Mouse (Mus musculus) embryonic facial prominence, embryonic 11.5 days (tissue): ENCODE measurements at regions not wholly inside any gene's neighbourhood (a gene's known extent, or its start where the extent isn't known, plus 50 kb on each side); places are given as distances from the start of the nearest gene placed in this dataset.
A peak's percentile ranks its signal among the peaks of the same experiment; 100 is the strongest.

Source experiments
- ATAC-seq: fragments of 200-750 bp; cut with Nextera tagmentation; replicated peaks from 2 replicates; pipeline ENCODE4 v1.8.0; 2017; ENCODE audit warnings: low read depth; ENCODE audit not compliant: insufficient number of reproducible peaks, low FRiP score, low TSS enrichment
- DNase-seq: peaks from one replicate; pipeline ENCODE4 v3.0.0-alpha.2; 2015; ENCODE audit warnings: low spot score
- H3K27ac ChIP-seq: fragments of 300-500 bp; sonication (generic); replicated peaks from 2 replicates; pipeline ENCODE4 v1.5.1; 2014; ENCODE audit warnings: mild to moderate bottlenecking, low read depth, low read length, control low read depth
- H3K27me3 ChIP-seq: fragments of 300-500 bp; sonication (generic); 2 replicates; pipeline ENCODE4 v1.6.1; 2014; ENCODE audit warnings: mild to moderate bottlenecking, low read length, moderate library complexity, mixed read lengths; ENCODE audit not compliant: control insufficient read depth, insufficient read depth
- H3K36me3 ChIP-seq: fragments of 300-500 bp; sonication (generic); replicated peaks from 2 replicates; pipeline ENCODE4 v1.6.1; 2014; ENCODE audit warnings: low read depth, mild to moderate bottlenecking, low read length, moderate library complexity, mixed read lengths; ENCODE audit not compliant: control insufficient read depth, insufficient read depth
- H3K4me1 ChIP-seq: fragments of 300-500 bp; sonication (generic); 2 replicates; pipeline ENCODE4 v1.6.1; 2014; ENCODE audit warnings: low read length, mixed read lengths; ENCODE audit not compliant: control insufficient read depth, insufficient read depth
- H3K4me2 ChIP-seq: fragments of 300-500 bp; sonication (generic); 2 replicates; pipeline ENCODE4 v1.6.1; 2014; ENCODE audit warnings: low read depth, mild to moderate bottlenecking, control low read depth, low read length, moderate library complexity
- H3K4me3 ChIP-seq: fragments of 300-500 bp; sonication (generic); 2 replicates; pipeline ENCODE4 v1.5.1; 2014; ENCODE audit warnings: low read depth, low read length, control low read depth
- H3K9ac ChIP-seq: fragments of 300-500 bp; sonication (generic); replicated peaks from 2 replicates; pipeline ENCODE4 v1.6.1; 2014; ENCODE audit warnings: mild to moderate bottlenecking, control low read depth, low read length
- H3K9me3 ChIP-seq: fragments of 300-500 bp; sonication (generic); replicated peaks from 2 replicates; pipeline ENCODE4 v1.6.1; 2016; ENCODE audit warnings: mild to moderate bottlenecking, low read length, inconsistent platforms, mixed read lengths; ENCODE audit not compliant: control insufficient read depth
- WGBS: fragments of 180-500 bp; shearing (Covaris S2); extraction: QIAGEN DNeasy Blood & Tissue Kit; methylation state at CpG from one replicate; pipeline ENCODE4 v1.1.7; 2014; 5-methylcytosine and 5-hydroxymethylcytosine counted together

GRCm38 (mm10) chr6:100159817-100160216 is 127.5 kb downstream of the Rybp start:
- ATAC-seq (no peak), DNase-seq (no peak)
- Histone ChIP-seq H3K9ac (no peak overlapping the region), H3K36me3 (no peaks in the 10 kb centered on the region), H3K27ac (no peak overlapping the region), H3K4me1 (peaks cover 15% of the 10 kb centered on the region), H3K9me3 (no peaks in the 10 kb centered on the region), H3K27me3 (no peaks in the 10 kb centered on the region), H3K4me2 (no peak overlapping the region), H3K4me3 (no peak overlapping the region)
- WGBS: 53% methylated on average over 4 of the region's 4 CpGs

GRCm38 (mm10) chr6:100159246-100159645 is 128.0 kb downstream of the Rybp start:
- H3K9ac ChIP-seq: no peak overlapping the region
- no peaks in the 10 kb centered on the region for H3K27me3 ChIP-seq
- no peaks in the 10 kb centered on the region for H3K36me3 ChIP-seq
- 6% methylated on average over 1 of the region's 1 CpGs for WGBS
- no peak overlapping the region for H3K4me2 ChIP-seq
- DNase-seq (peak; percentile 47), ATAC-seq (no peak)
- no peaks in the 10 kb centered on the region for H3K9me3 ChIP-seq
- peaks cover 15% of the 10 kb centered on the region for H3K4me1 ChIP-seq
- no peak overlapping the region for H3K4me3 ChIP-seq
- no peak overlapping the region; the same call in 1 of the 2 replicates for H3K27ac ChIP-seq

- Histone ChIP-seq H3K4me3 (no peak overlapping the region), H3K4me1 (peaks cover 2% of the 10 kb centered on the region; the same call in 1 of the 2 replicates), H3K9me3 (no peaks in the 10 kb centered on the region), H3K9ac (no peak overlapping the region), H3K27ac (no peak overlapping the region), H3K36me3 (no peaks in the 10 kb centered on the region), H3K27me3 (no peaks in the 10 kb centered on the region), H3K4me2 (no peak overlapping the region)
- ATAC-seq (no peak), DNase-seq (no peak)
- WGBS: 61% methylated on average over 7 of the region's 7 CpGs
Observed at GRCm38 (mm10) chr6:100157288-100157687, 130.0 kb downstream of the Rybp start.

GRCm38 (mm10) chr6:100156163-100156562 is 131.1 kb downstream of the Rybp start:
- H3K36me3 ChIP-seq: no peaks in the 10 kb centered on the region
- no peaks in the 10 kb centered on the region for H3K4me1 ChIP-seq
- DNase-seq: no peak
- no peaks in the 10 kb centered on the region for H3K9me3 ChIP-seq
- H3K4me3 ChIP-seq: no peak overlapping the region
- no peak overlapping the region for H3K27ac ChIP-seq
- 68% methylated on average over 4 of the region's 4 CpGs for WGBS
- no peak overlapping the region for H3K4me2 ChIP-seq
- no peak overlapping the region for H3K9ac ChIP-seq
- ATAC-seq: peak; percentile 68; the same call in 1 of the 2 replicates
- no peaks in the 10 kb centered on the region for H3K27me3 ChIP-seq

GRCm38 (mm10) chr6:100155676-100156075 is 131.6 kb downstream of the Rybp start:
- DNase-seq (no peak), ATAC-seq (no peak)
- H3K4me1 ChIP-seq: no peaks in the 10 kb centered on the region
- H3K4me3 ChIP-seq: no peak overlapping the region
- H3K27me3 ChIP-seq: no peaks in the 10 kb centered on the region
- H3K9me3 ChIP-seq: no peaks in the 10 kb centered on the region
- H3K9ac ChIP-seq: no peak overlapping the region
- 58% methylated on average over 20 of the region's 20 CpGs for WGBS
- no peak overlapping the region for H3K4me2 ChIP-seq
- no peak overlapping the region for H3K27ac ChIP-seq
- no peaks in the 10 kb centered on the region for H3K36me3 ChIP-seq

GRCm38 (mm10) chr6:100151447-100151846 is 135.8 kb downstream of the Rybp start:
- Histone ChIP-seq H3K9ac (no peak overlapping the region), H3K36me3 (no peaks in the 10 kb centered on the region), H3K4me2 (no peak overlapping the region), H3K27ac (no peak overlapping the region), H3K27me3 (no peaks in the 10 kb centered on the region), H3K9me3 (no peaks in the 10 kb centered on the region), H3K4me1 (peaks cover 2% of the 10 kb centered on the region; the same call in 1 of the 2 replicates), H3K4me3 (no peak overlapping the region)
- ATAC-seq (no peak), DNase-seq (no peak)
- 93% methylated on average over 1 of the region's 1 CpGs for WGBS

- Histone ChIP-seq H3K27me3 (no peaks in the 10 kb centered on the region), H3K4me1 (peaks cover 2% of the 10 kb centered on the region; the same call in 1 of the 2 replicates), H3K9me3 (no peaks in the 10 kb centered on the region), H3K9ac (no peak overlapping the region), H3K36me3 (no peaks in the 10 kb centered on the region), H3K4me2 (no peak overlapping the region), H3K27ac (no peak overlapping the region), H3K4me3 (no peak overlapping the region)
- DNase-seq: no peak
- WGBS: 66% methylated on average over 6 of the region's 6 CpGs
- ATAC-seq: no peak
Observed at GRCm38 (mm10) chr6:100150703-100151208, 136.5 kb downstream of the Rybp start.

GRCm38 (mm10) chr6:100149458-100149852 is 137.8 kb downstream of the Rybp start:
- DNase-seq (no peak), ATAC-seq (no peak)
- Histone ChIP-seq H3K36me3 (no peaks in the 10 kb centered on the region), H3K9me3 (no peaks in the 10 kb centered on the region), H3K4me2 (no peak overlapping the region), H3K4me3 (no peak overlapping the region), H3K4me1 (peaks cover 5% of the 10 kb centered on the region; the same call in 1 of the 2 replicates), H3K27me3 (no peaks in the 10 kb centered on the region), H3K27ac (no peak overlapping the region), H3K9ac (no peak overlapping the region)
- 82% methylated on average over 5 of the region's 5 CpGs for WGBS
